Comparison of ENCODE assay signal across 8 mouse cellular contexts in the genomic region with DNA sequence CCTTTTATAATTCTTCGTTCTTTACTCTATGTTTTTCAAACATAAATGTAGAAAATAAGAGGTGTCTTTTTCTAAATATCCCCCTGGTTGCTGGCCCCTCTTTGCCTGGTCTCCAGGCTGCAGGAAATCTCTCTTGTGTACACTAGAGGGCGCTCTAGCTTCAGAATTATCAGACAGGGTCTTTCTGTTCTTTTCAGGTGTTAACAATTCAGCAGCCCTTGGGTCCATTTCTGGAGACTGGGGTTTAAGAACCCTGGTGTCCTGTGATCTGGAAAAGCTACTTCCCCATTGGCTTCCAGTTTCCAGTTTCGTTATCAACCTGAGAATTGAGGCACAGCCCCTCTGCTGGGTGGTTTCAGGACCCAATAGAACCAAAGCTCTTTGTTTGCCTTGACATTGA.
A peak's percentile ranks its signal among the peaks of the same experiment; 100 is the strongest.
DNase-seq lines count a peak whose midpoint lies in the region; TF ChIP-seq lines count a peak whose summit lies in the region.

No protein-coding gene starts in this region.

- no peak overlapping the region for H3K4me3 ChIP-seq in gastrocnemius, adult 2 months
- H3K4me3 ChIP-seq in lung, adult 2 months (replicated peaks; ENCODE audit: extremely low read depth, low read depth, low read length) = no peak overlapping the region

- WGBS in lung, adult 2 months = 32% methylated on average over 3 of the region's 3 CpGs

- peak; percentile 73 for TF ChIP-seq CTCF in gastrocnemius, adult 2 months (IDR thresholded peaks at IDR 0.05)
- TF ChIP-seq CTCF in lung, adult 2 months (IDR thresholded peaks at IDR 0.05; ENCODE audit: insufficient read depth, low read length) = peak; percentile 38

- intact Hi-C loops in gastrocnemius, adult 2 months (cut with DNase I) = loop anchor here (2.0 kb wide), 1 partner anchor 229 kb away; no protein-coding TSS in a partner anchor

- TF ChIP-seq POLR2A in lung, adult 2 months (IDR thresholded peaks at IDR 0.05; ENCODE audit: borderline replicate concordance, extremely low read depth, low read depth, low read length) = no peak

- no peaks in the 10 kb centered on the region for H3K4me1 ChIP-seq in lung, adult 2 months (ENCODE audit: control insufficient read depth, insufficient read depth, low read length)

- DNase-seq in gastrocnemius, adult 2 months = no peak
- no peak for DNase-seq in gastrocnemius, postnatal 4 days (ENCODE audit: low spot score in 2 of 2)
- no peak for DNase-seq in lung, adult 2 months
- no peak for DNase-seq in lung, adult 18-20 months
- peak; percentile 8 for DNase-seq in ES-CJ7 (ENCODE audit: low read depth, low spot score)
- peak; percentile 17 for DNase-seq in forelimb bud, embryonic 11.5 days (ENCODE audit: low read depth, low spot score)
- DNase-seq in frontal cortex, postnatal 25 days (ENCODE audit: low spot score in 2 of 2) = no peak
- no peak for DNase-seq in layer of hippocampus, adult 9-10 months (ENCODE audit: low spot score)

- H3K27ac ChIP-seq in gastrocnemius, adult 2 months = no peak overlapping the region

Comparison
In these comparisons a context has a peak if more than half of its experiments do, and no peak if none do; other contexts are left out.
1. DNase-seq: peak in ES-CJ7 (single experiment) and forelimb bud, embryonic 11.5 days (single experiment); none in gastrocnemius, adult 2 months (single experiment), gastrocnemius, postnatal 4 days (0 of 2), lung, adult 2 months (single experiment), lung, adult 18-20 months (0 of 2), frontal cortex, postnatal 25 days (0 of 2) and layer of hippocampus, adult 9-10 months (single experiment).